Mouse (Mus musculus) G1E (cell line): Measurements from ENCODE around the gene Kbtbd12.

Source experiments
- CTCF ChIP-seq: IDR thresholded peaks from 2 replicates; pipeline ENCODE4 v1.5.1; 2012; ENCODE audit warnings: low read depth, low read length, inconsistent platforms, mixed read lengths
- GATA1 ChIP-seq: IDR thresholded peaks from 2 replicates; pipeline ENCODE4 v1.6.1; 2012; ENCODE audit warnings: borderline replicate concordance, low read length, inconsistent platforms, mixed read lengths

DNA sequence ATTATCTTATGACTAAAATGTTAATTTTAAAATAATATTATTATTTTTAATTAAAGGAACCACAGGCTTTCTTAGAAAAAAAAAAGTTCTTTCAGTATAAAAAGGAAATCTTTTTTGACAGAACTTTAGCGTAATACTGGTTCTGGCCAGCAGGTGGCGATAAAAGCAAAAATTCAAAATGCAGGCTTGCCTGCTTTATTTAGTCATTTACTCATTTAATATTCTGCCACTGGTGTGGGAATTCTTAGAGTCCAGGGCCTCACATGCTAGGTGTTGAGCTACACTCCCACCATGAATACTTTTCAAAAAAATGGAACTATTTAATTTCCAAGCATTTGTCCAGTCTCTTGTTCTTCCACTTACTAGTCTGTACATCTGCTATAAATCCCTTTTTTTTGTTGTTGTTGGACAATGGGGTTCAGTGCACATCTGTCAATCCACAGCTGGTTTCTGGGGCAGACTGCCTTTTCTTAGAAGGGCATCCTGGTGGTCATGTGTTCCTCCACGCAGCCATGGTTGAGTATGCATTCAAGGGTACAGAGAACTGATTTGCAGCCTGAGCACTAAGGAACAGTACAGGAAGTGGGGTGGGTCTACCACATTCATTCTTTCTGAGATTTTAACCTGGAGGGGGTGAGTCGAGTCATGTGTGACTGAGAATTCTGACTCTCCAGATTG is 88.5 kb downstream of the Kbtbd12 start:
- TF ChIP-seq CTCF (no peak), GATA1 (no peak)
